ENCODE assay signal across 8 mouse cellular contexts in genomic region chr15:83997550-83997949, GRCm38 (mm10).
DNase-seq lines count a peak whose midpoint lies in the region; ATAC-seq lines count a peak whose summit lies in the region.

No protein-coding gene starts in this region.

- H3K4me1 ChIP-seq in kidney, embryonic 14.5 days (ENCODE audit: control insufficient read depth, insufficient read depth, low read length) = peaks cover 7% of the 10 kb centered on the region
- H3K4me1 ChIP-seq in forebrain, embryonic 11.5 days (replicated peaks; ENCODE audit: control insufficient read depth, insufficient read depth, low read length) = peaks cover 6% of the 10 kb centered on the region; the same call in 1 of the 2 replicates
- peaks cover 31% of the 10 kb centered on the region for H3K4me1 ChIP-seq in hindbrain, embryonic 15.5 days (replicated peaks)
- peaks cover 9% of the 10 kb centered on the region; the same call in 1 of the 2 replicates for H3K4me1 ChIP-seq in neural tube, embryonic 12.5 days

- peak overlapping the region; percentile 17; the same call in 1 of the 2 replicates for H3K27ac ChIP-seq in kidney, embryonic 14.5 days (ENCODE audit: low read depth, low read length)
- H3K27ac ChIP-seq in forebrain, embryonic 11.5 days (ENCODE audit: low read depth, low read length) = no peak overlapping the region
- H3K27ac ChIP-seq in hindbrain, embryonic 15.5 days (replicated peaks) = peak overlapping the region; percentile 33
- no peak overlapping the region for H3K27ac ChIP-seq in neural tube, embryonic 12.5 days

- no peak overlapping the region for H3K4me2 ChIP-seq in kidney, embryonic 14.5 days (replicated peaks; ENCODE audit: low read depth, low read length)
- H3K4me2 ChIP-seq in forebrain, embryonic 11.5 days (ENCODE audit: low read depth, low read length, severe bottlenecking) = peak overlapping the region; percentile 15; the same call in 1 of the 2 replicates
- H3K4me2 ChIP-seq in hindbrain, embryonic 15.5 days = peak overlapping the region; percentile 40
- peak overlapping the region; percentile 47 for H3K4me2 ChIP-seq in neural tube, embryonic 12.5 days (replicated peaks)

- no peaks in the 10 kb centered on the region for H3K36me3 ChIP-seq in kidney, embryonic 14.5 days (ENCODE audit: control insufficient read depth, insufficient read depth, low read length)
- no peaks in the 10 kb centered on the region for H3K36me3 ChIP-seq in forebrain, embryonic 11.5 days (ENCODE audit: control insufficient read depth, insufficient read depth, low read length)
- H3K36me3 ChIP-seq in hindbrain, embryonic 15.5 days = no peaks in the 10 kb centered on the region
- H3K36me3 ChIP-seq in neural tube, embryonic 12.5 days = no peaks in the 10 kb centered on the region

- no peaks in the 10 kb centered on the region for H3K27me3 ChIP-seq in kidney, embryonic 14.5 days (ENCODE audit: control insufficient read depth, insufficient read depth, low read length)
- H3K27me3 ChIP-seq in forebrain, embryonic 11.5 days (ENCODE audit: control insufficient read depth, insufficient read depth, low read length) = no peaks in the 10 kb centered on the region
- no peaks in the 10 kb centered on the region; the same call in 1 of the 2 replicates for H3K27me3 ChIP-seq in hindbrain, embryonic 15.5 days
- no peaks in the 10 kb centered on the region; the same call in 1 of the 2 replicates for H3K27me3 ChIP-seq in neural tube, embryonic 12.5 days (replicated peaks)

- H3K9ac ChIP-seq in kidney, embryonic 14.5 days (ENCODE audit: low read depth, low read length) = no peak overlapping the region
- no peak overlapping the region; the same call in 1 of the 2 replicates for H3K9ac ChIP-seq in forebrain, embryonic 11.5 days (ENCODE audit: low read length)
- no peak overlapping the region for H3K9ac ChIP-seq in hindbrain, embryonic 15.5 days
- no peak overlapping the region for H3K9ac ChIP-seq in neural tube, embryonic 12.5 days

- ATAC-seq in kidney, embryonic 14.5 days (ENCODE audit: low FRiP score, low TSS enrichment) = peak; percentile 36; the same call in 1 of the 2 replicates
- no peak for ATAC-seq in forebrain, embryonic 11.5 days (replicated peaks; ENCODE audit: low FRiP score)
- no peak; the same call in 1 of the 2 replicates for ATAC-seq in hindbrain, embryonic 15.5 days (ENCODE audit: low FRiP score, low read depth)
- no peak for ATAC-seq in neural tube, embryonic 12.5 days (ENCODE audit: low FRiP score, low read depth)

- DNase-seq in kidney, adult 8-10 months = no peak
- DNase-seq in forebrain, embryonic 11.5 days (ENCODE audit: low spot score) = no peak
- no peak for DNase-seq in ovary, adult 18-20 months (ENCODE audit: low spot score)
- no peak for DNase-seq in B cell, adult 2 months
- DNase-seq in layer of hippocampus, adult 8-10 months (ENCODE audit: low spot score in 2 of 2) = no peak

- no peak overlapping the region for H3K4me3 ChIP-seq in kidney, embryonic 14.5 days (ENCODE audit: low read length)
- H3K4me3 ChIP-seq in forebrain, embryonic 11.5 days (ENCODE audit: low read depth, low read length) = no peak overlapping the region; the same call in 1 of the 2 replicates
- no peak overlapping the region for H3K4me3 ChIP-seq in hindbrain, embryonic 15.5 days
- no peak overlapping the region for H3K4me3 ChIP-seq in neural tube, embryonic 12.5 days

- H3K9me3 ChIP-seq in kidney, embryonic 14.5 days (ENCODE audit: control insufficient read depth, low read length) = 0 out of 2 replicates have a peak, but pooled peaks cover 2% of the 10 kb centered on the region
- H3K9me3 ChIP-seq in forebrain, embryonic 11.5 days (ENCODE audit: control insufficient read depth, low read length) = no peaks in the 10 kb centered on the region
- H3K9me3 ChIP-seq in hindbrain, embryonic 15.5 days = no peaks in the 10 kb centered on the region
- H3K9me3 ChIP-seq in neural tube, embryonic 12.5 days = no peaks in the 10 kb centered on the region

- 13% methylated on average over 4 of the region's 4 CpGs for WGBS in kidney, embryonic 14.5 days
- 10% methylated on average over 4 of the region's 4 CpGs for WGBS in forebrain, embryonic 11.5 days
- 19% methylated on average over 4 of the region's 4 CpGs for WGBS in hindbrain, embryonic 15.5 days
- WGBS in neural tube, embryonic 12.5 days = 18% methylated on average over 4 of the region's 4 CpGs

Comparison
In these comparisons a context has a peak if more than half of its experiments do, and no peak if none do; other contexts are left out.
1. H3K27ac ChIP-seq: peak in kidney, embryonic 14.5 days (single experiment) and hindbrain, embryonic 15.5 days (single experiment); none in forebrain, embryonic 11.5 days (single experiment) and neural tube, embryonic 12.5 days (single experiment).